Mouse (Mus musculus) thymus, postnatal 36 days (tissue): ENCODE measurements around the gene Cast.

Experiments used
- DNase-seq, 2 experiments: peaks; one replicate each; pipeline ENCODE4 v3.0.0; 2022; ENCODE audit warnings: mixed read lengths in 2 of 2

Gene Cast

DNA sequence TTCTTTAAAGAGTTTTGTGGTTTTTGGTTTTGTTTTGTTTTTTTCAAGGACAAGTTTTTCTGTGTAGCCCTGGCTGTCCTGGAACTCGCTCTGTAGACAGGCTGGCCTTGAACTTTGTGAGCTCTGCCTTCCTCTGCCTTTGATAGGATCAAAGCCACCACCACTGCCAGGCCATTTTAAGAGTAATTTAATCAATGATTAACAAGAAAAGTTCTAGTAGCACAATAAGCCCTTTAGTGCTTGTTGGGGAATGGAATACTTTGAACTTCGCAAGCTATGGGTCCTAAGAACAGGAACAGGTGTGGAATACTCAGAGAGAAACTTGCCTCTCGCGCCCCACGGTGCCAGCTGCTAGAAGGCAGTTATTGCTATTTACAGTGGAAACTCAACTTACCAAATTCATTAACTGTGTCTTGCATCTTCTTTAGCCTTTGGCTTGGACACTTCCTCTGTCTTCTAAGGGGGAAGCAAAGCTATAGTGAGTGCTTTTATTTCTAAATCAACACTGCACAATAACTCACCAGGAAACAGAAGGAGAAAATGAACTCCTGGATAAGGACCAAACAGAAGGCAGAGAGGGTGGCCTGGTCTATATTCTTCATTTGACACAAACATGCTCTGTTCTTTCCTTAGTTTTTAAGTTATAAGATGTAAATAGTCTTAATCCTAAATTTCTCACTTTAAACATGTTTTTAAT is 113.0 kb downstream of the Cast start:
- no peak for DNase-seq
